37 mouse cellular contexts compared by ENCODE assay signal in the genomic region with DNA sequence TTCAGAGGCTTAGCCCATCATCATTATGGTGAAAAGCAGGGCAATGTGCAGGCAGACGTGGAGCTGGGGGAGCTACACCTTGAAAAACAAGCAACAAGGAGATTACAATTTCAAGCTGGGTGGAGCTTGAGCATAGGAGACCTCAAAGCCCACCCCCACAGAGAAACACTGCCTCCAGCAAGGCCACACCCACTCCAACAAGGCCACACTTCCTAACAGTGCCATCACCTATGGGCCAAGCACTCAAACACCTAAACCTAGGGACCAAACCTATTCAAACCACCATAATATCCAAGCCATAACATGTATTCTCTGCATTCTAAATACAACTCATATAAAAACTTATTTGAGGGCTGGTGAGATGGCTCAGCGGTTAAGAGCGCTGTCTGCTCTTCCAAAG. TPM values are rescaled to one million over a fixed set of nuclear protein-coding genes. Genes with fewer than 3 reads are reported as not detected.
"Had no signal": no experiment of that assay in that cellular context is flagged by ENCODE, and none has a peak within 500 bp of the region (broad histone marks: within the 10 kb centered on the region; RNA-seq: fewer than 3 reads in every experiment).

No protein-coding gene starts in this region.

- H3K4me2 ChIP-seq: limb, embryonic 12.5 days; limb, embryonic 13.5 days; limb, embryonic 15.5 days; liver, embryonic 11.5 days; liver, embryonic 12.5 days; liver, embryonic 13.5 days; liver, embryonic 15.5 days; lung, embryonic 14.5 days; lung, embryonic 15.5 days; midbrain, embryonic 12.5 days; midbrain, embryonic 13.5 days; midbrain, embryonic 15.5 days had no signal

- H3K36me3 ChIP-seq: limb, embryonic 10.5 days; limb, embryonic 12.5 days; limb, embryonic 13.5 days; limb, embryonic 15.5 days; liver, embryonic 12.5 days; liver, embryonic 13.5 days; liver, embryonic 15.5 days; lung, embryonic 15.5 days; midbrain, embryonic 12.5 days; midbrain, embryonic 13.5 days; midbrain, embryonic 15.5 days had no signal

- H3K4me1 ChIP-seq: liver, embryonic 12.5 days; liver, embryonic 13.5 days; liver, embryonic 15.5 days; lung, embryonic 15.5 days; megakaryocyte, embryonic 14.5 days; midbrain, embryonic 12.5 days; midbrain, embryonic 13.5 days; midbrain, embryonic 15.5 days had no signal

- DNase-seq: left cerebral cortex, postnatal 4 days; liver; liver, embryonic 13.5 days; liver, postnatal 0 days; lung, adult 18-20 months; lung, adult 2 months; lung, embryonic 14.5 days; lung, postnatal 10 days; lung, postnatal 14 days; lung, postnatal 36 days; lung, postnatal 4 days; midbrain, embryonic 14.5 days had no signal

- H3K27me3 ChIP-seq: limb, embryonic 12.5 days; limb, embryonic 13.5 days; limb, embryonic 15.5 days; liver, embryonic 12.5 days; liver, embryonic 13.5 days; liver, embryonic 15.5 days; lung, embryonic 15.5 days; midbrain, embryonic 12.5 days; midbrain, embryonic 13.5 days; midbrain, embryonic 15.5 days had no signal

- H3K27ac ChIP-seq: left cerebral cortex, adult 2 months; limb, embryonic 10.5 days; limb, embryonic 12.5 days; limb, embryonic 13.5 days; limb, embryonic 15.5 days; liver, embryonic 12.5 days; liver, embryonic 13.5 days; liver, embryonic 14.5 days; liver, embryonic 15.5 days; lung, embryonic 15.5 days; macrophage; midbrain, embryonic 12.5 days; midbrain, embryonic 13.5 days; midbrain, embryonic 15.5 days had no signal

- H3K4me3 ChIP-seq: left cerebral cortex, adult 2 months; limb, embryonic 10.5 days; limb, embryonic 12.5 days; limb, embryonic 13.5 days; limb, embryonic 15.5 days; liver, embryonic 12.5 days; liver, embryonic 13.5 days; liver, embryonic 15.5 days; lung, embryonic 15.5 days; megakaryocyte, embryonic 14.5 days; midbrain, embryonic 12.5 days; midbrain, embryonic 13.5 days; midbrain, embryonic 15.5 days; myocyte had no signal

- ATAC-seq: liver, embryonic 12.5 days; liver, postnatal 0 days; lung, postnatal 0 days; midbrain, embryonic 13.5 days; midbrain, embryonic 15.5 days; midbrain, embryonic 16.5 days had no signal

- H3K9ac ChIP-seq: limb, embryonic 12.5 days; limb, embryonic 13.5 days; limb, embryonic 15.5 days; liver, embryonic 12.5 days; liver, embryonic 13.5 days; liver, embryonic 14.5 days; liver, embryonic 15.5 days; liver, postnatal 0 days; lung, embryonic 14.5 days; lung, embryonic 15.5 days; midbrain, embryonic 12.5 days; midbrain, embryonic 13.5 days; midbrain, embryonic 15.5 days had no signal

- H3K9me3 ChIP-seq: limb, embryonic 10.5 days; limb, embryonic 12.5 days; limb, embryonic 13.5 days; limb, embryonic 15.5 days; liver, embryonic 12.5 days; liver, embryonic 13.5 days; liver, embryonic 15.5 days; lung, embryonic 15.5 days; megakaryocyte, embryonic 14.5 days; midbrain, embryonic 12.5 days; midbrain, embryonic 13.5 days; midbrain, embryonic 15.5 days had no signal

RNA-seq across cellular contexts. Expression of gene H2al2a, which starts 5.5 kb away (rescaled TPM):
- polyA plus RNA-seq: limb, embryonic 10.5 days; limb, embryonic 11.5 days; limb, embryonic 12.5 days; limb, embryonic 13.5 days; limb, embryonic 14.5 days; limb, embryonic 15.5 days; liver, adult 2 months; liver, embryonic 11.5 days; liver, embryonic 12.5 days; liver, embryonic 13.5 days; liver, embryonic 14.5 days; liver, embryonic 15.5 days; liver, embryonic 16.5 days; liver, postnatal 0 days; lung, adult 2 months; lung, embryonic 14.5 days; lung, embryonic 15.5 days; lung, embryonic 16.5 days; lung, postnatal 0 days; macrophage; midbrain, embryonic 12.5 days; midbrain, embryonic 13.5 days; midbrain, embryonic 14.5 days; midbrain, embryonic 15.5 days; midbrain, embryonic 16.5 days; midbrain, postnatal 0 days; myocyte; neural tube, embryonic 11.5 days had no signal

RNA-seq across cellular contexts. Expression of gene Skida1, which starts 46.5 kb away (rescaled TPM):
- polyA plus RNA-seq: macrophage had no signal
